Mouse (Mus musculus) heart, embryonic 14.5 days (tissue): ENCODE measurements around the gene Ifit1bl1. TPM values are rescaled to one million over a fixed set of nuclear protein-coding genes. Genes with fewer than 3 reads are reported as not detected.
"Not testable (repeated sequence)": the region's sequence is repeated elsewhere in the genome, so short reads cannot be mapped to it uniquely, and the experiment has no call there.

Experiments used
- ATAC-seq: fragments of 200-750 bp; cut with Nextera tagmentation; 2 replicates; pipeline ENCODE4 v1.8.0; 2017; ENCODE audit warnings: low read depth, moderate TSS enrichment; ENCODE audit not compliant: insufficient number of reproducible peaks, insufficient read depth, low FRiP score
- H3K27ac ChIP-seq, 2 experiments: fragments of 200-500 bp in 1 of 2; fragments of 300-500 bp in 1 of 2; sonication (generic) in 1 of 2; replicated peaks in 1 of 2; 2 replicates each; pipeline ENCODE4 v1.5.1; 2012 to 2014; ENCODE audit warnings: low read depth in 2 of 2, low read length in 2 of 2, control low read depth in 1 of 2, mild to moderate bottlenecking in 1 of 2, mixed read lengths in 1 of 2; ENCODE audit not compliant: control insufficient read depth in 1 of 2, insufficient read depth in 1 of 2
- H3K27me3 ChIP-seq: fragments of 300-500 bp; sonication (generic); 2 replicates; pipeline ENCODE4 v1.6.1; 2014; ENCODE audit warnings: mild to moderate bottlenecking, low read length, control low read depth; ENCODE audit not compliant: control insufficient read depth, insufficient read depth
- H3K36me3 ChIP-seq: fragments of 300-500 bp; sonication (generic); 2 replicates; pipeline ENCODE4 v1.6.1; 2014; ENCODE audit warnings: mild to moderate bottlenecking, control low read depth, low read length, mixed read lengths; ENCODE audit not compliant: control insufficient read depth, insufficient read depth
- H3K4me1 ChIP-seq, 2 experiments: fragments of 200-500 bp in 1 of 2; fragments of 300-500 bp in 1 of 2; sonication (generic) in 1 of 2; 2 replicates each; pipeline ENCODE4 v1.6.1; 2012 to 2014; ENCODE audit warnings: low read length in 2 of 2, control low read depth in 1 of 2, mixed read lengths in 1 of 2; ENCODE audit not compliant: control insufficient read depth in 2 of 2, insufficient read depth in 2 of 2
- H3K4me2 ChIP-seq: fragments of 300-500 bp; sonication (generic); 2 replicates; pipeline ENCODE4 v1.6.1; 2014; ENCODE audit warnings: mild to moderate bottlenecking, low read length
- H3K4me3 ChIP-seq, 2 experiments: fragments of 200-500 bp in 1 of 2; fragments of 300-500 bp in 1 of 2; sonication (generic) in 1 of 2; 2 replicates each; pipeline ENCODE4 v1.5.1; 2012 to 2014; ENCODE audit warnings: low read length in 2 of 2, mild to moderate bottlenecking in 2 of 2, control low read depth in 1 of 2, low read depth in 1 of 2, moderate library complexity in 1 of 2; ENCODE audit not compliant: control insufficient read depth in 1 of 2, insufficient read depth in 1 of 2
- H3K9ac ChIP-seq: fragments of 300-500 bp; sonication (generic); 2 replicates; pipeline ENCODE4 v1.6.1; 2014; ENCODE audit warnings: mild to moderate bottlenecking, low read length
- H3K9me3 ChIP-seq: fragments of 300-500 bp; sonication (generic); 2 replicates; pipeline ENCODE4 v1.6.1; 2016; ENCODE audit warnings: low read length, control low read depth; ENCODE audit not compliant: control insufficient read depth
- WGBS: fragments of 180-500 bp; shearing (Covaris S2); extraction: QIAGEN DNeasy Blood & Tissue Kit; methylation state at CpG from one replicate; pipeline ENCODE4 v1.1.7; 2014; 5-methylcytosine and 5-hydroxymethylcytosine counted together
- polyA plus RNA-seq: library from polyadenylated mRNA; unstranded; fragments of >200 nt; fragmentation: Nextera tagmentation; extraction: Ambion mirVana; gene quantifications from 2 replicates; pipeline ENCODE4 v1.2.1, GENCODE M21; 2014

Gene Ifit1bl1
- polyA plus RNA-seq, 1 experiment from 2014 or later: 2.3 TPM

- no peak overlapping the region for H3K27ac ChIP-seq
- no peak overlapping the region for H3K4me2 ChIP-seq
- no peaks in the 10 kb centered on the region for H3K36me3 ChIP-seq
- no peak overlapping the region for H3K9ac ChIP-seq
- H3K9me3 ChIP-seq: no peaks in the 10 kb centered on the region
- H3K27me3 ChIP-seq: no peaks in the 10 kb centered on the region
- ATAC-seq: no peak
- H3K4me1 ChIP-seq: peaks cover 0 to 3% of the 10 kb centered on the region in 2 experiments; a peak in 2 of 4 replicates
- no peak overlapping the region for H3K4me3 ChIP-seq
These were observed 12.8 kb downstream of the Ifit1bl1 start for GRCm38 (mm10) chr19:34588959-34589358.

GRCm38 (mm10) chr19:34587898-34588692, 13.7 kb downstream of the Ifit1bl1 start:
- ATAC-seq, H3K9me3 ChIP-seq, H3K36me3 ChIP-seq, H3K9ac ChIP-seq, H3K4me1 ChIP-seq, H3K4me3 ChIP-seq, H3K4me2 ChIP-seq, H3K27me3 ChIP-seq, H3K27ac ChIP-seq: not testable (repeated sequence)
- 66% methylated on average over 6 of the region's 12 CpGs for whole genome bisulfite sequencing

- H3K9me3 ChIP-seq, H3K4me3 ChIP-seq, H3K36me3 ChIP-seq, H3K9ac ChIP-seq, H3K4me1 ChIP-seq, H3K27ac ChIP-seq, H3K27me3 ChIP-seq, ATAC-seq, H3K4me2 ChIP-seq: not testable (repeated sequence)
- 70% methylated on average over 5 of the region's 5 CpGs for WGBS
These were observed 15.9 kb downstream of the Ifit1bl1 start for GRCm38 (mm10) chr19:34585740-34586458.

- not testable (repeated sequence) for ATAC-seq, H3K4me1 ChIP-seq
- WGBS: 30% methylated on average over 2 of the region's 2 CpGs
These were observed 18.5 kb downstream of the Ifit1bl1 start, which contains the start of gene Ifit3 for GRCm38 (mm10) chr19:34583126-34583766. Ifit3 (plus strand) TSS chr19:34583531.

GRCm38 (mm10) chr19:34582696-34583095, 19.1 kb downstream of the Ifit1bl1 start:
- H3K36me3 ChIP-seq, H3K9me3 ChIP-seq, H3K4me2 ChIP-seq, H3K27me3 ChIP-seq, ATAC-seq, H3K27ac ChIP-seq, H3K4me1 ChIP-seq, H3K4me3 ChIP-seq, H3K9ac ChIP-seq: not testable (repeated sequence)
- WGBS: 71% methylated on average over 2 of the region's 2 CpGs

More at GRCm38 (mm10) chr19:34583126-34583766, 18.5 kb downstream of the Ifit1bl1 start, which contains the start of gene Ifit3:
- H3K27ac ChIP-seq, H3K9ac ChIP-seq, H3K4me2 ChIP-seq, H3K4me3 ChIP-seq, H3K27me3 ChIP-seq, H3K9me3 ChIP-seq, H3K36me3 ChIP-seq: not testable (repeated sequence)

- WGBS: 56% methylated on average over 1 of the region's 1 CpGs
- no peak for ATAC-seq
- H3K9ac ChIP-seq: no peak overlapping the region
- no peaks in the 10 kb centered on the region for H3K27me3 ChIP-seq
- H3K36me3 ChIP-seq: peaks cover 16% of the 10 kb centered on the region
- H3K27ac ChIP-seq: no peak overlapping the region
- no peak overlapping the region for H3K4me2 ChIP-seq
- no peaks in the 10 kb centered on the region for H3K9me3 ChIP-seq
- H3K4me1 ChIP-seq: no peaks in the 10 kb centered on the region
- H3K4me3 ChIP-seq: no peak overlapping the region
These were observed 24.6 kb downstream of the Ifit1bl1 start for GRCm38 (mm10) chr19:34577121-34577520.

- Histone ChIP-seq H3K4me1 (peaks cover 5 to 10% of the 10 kb centered on the region in 2 experiments; a peak in 2 of 4 replicates), H3K27me3 (no peaks in the 10 kb centered on the region), H3K4me2 (no peak overlapping the region), H3K27ac (no peak overlapping the region), H3K36me3 (peaks cover 16% of the 10 kb centered on the region), H3K9ac (no peak overlapping the region), H3K9me3 (no peaks in the 10 kb centered on the region), H3K4me3 (no peak overlapping the region)
- WGBS: 90% methylated on average over 5 of the region's 5 CpGs
- no peak for ATAC-seq
These were observed 28.1 kb downstream of the Ifit1bl1 start for GRCm38 (mm10) chr19:34573650-34574049.
